Mouse (Mus musculus): ENCODE results near the gene Chrna3. TPM values are rescaled to one million over a fixed set of nuclear protein-coding genes. Genes with fewer than 3 reads are reported as not detected.

Gene Chrna3
- polyA plus RNA-seq, 1 experiment from 2014 or later = 26.8 TPM

GRCm38 (mm10) chr9:54969972-54970637 lies 56.3 kb downstream of the Chrna3 start:
- Histone ChIP-seq H3K36me3 (ENCODE audit: control insufficient read depth, insufficient read depth, low read length) (no peaks in the 10 kb centered on the region), H3K27ac (ENCODE audit: low read depth, low read length) (no peak overlapping the region), H3K9ac (replicated peaks; ENCODE audit: low read depth, low read length) (no peak overlapping the region), H3K4me2 (ENCODE audit: low read depth, low read length) (no peak overlapping the region), H3K9me3 (ENCODE audit: control insufficient read depth, low read length) (no peaks in the 10 kb centered on the region), H3K27me3 (ENCODE audit: control insufficient read depth, insufficient read depth, low read length) (no peaks in the 10 kb centered on the region), H3K4me3 (ENCODE audit: low read depth, low read length) (no peak overlapping the region), H3K4me1 (ENCODE audit: control insufficient read depth, insufficient read depth, low read length) (no peaks in the 10 kb centered on the region)
- ATAC-seq (ENCODE audit: low read depth) = no peak
- 71% methylated on average over 8 of the region's 8 CpGs for WGBS

GRCm38 (mm10) chr9:54963669-54964068 lies 62.7 kb downstream of the Chrna3 start:
- Histone ChIP-seq H3K4me3 (ENCODE audit: low read depth, low read length) (no peak overlapping the region), H3K4me2 (ENCODE audit: low read depth, low read length) (no peak overlapping the region)
- no peak for ATAC-seq (ENCODE audit: low read depth)

GRCm38 (mm10) chr9:54961059-54961458 lies 65.3 kb downstream of the Chrna3 start:
- WGBS = 94% methylated on average over 4 of the region's 4 CpGs
- H3K27ac ChIP-seq (ENCODE audit: low read depth, low read length) = no peak overlapping the region
- H3K36me3 ChIP-seq (ENCODE audit: control insufficient read depth, insufficient read depth, low read length) = peaks cover 31% of the 10 kb centered on the region
- no peak overlapping the region for H3K9ac ChIP-seq (replicated peaks; ENCODE audit: low read depth, low read length)
- H3K4me2 ChIP-seq (ENCODE audit: low read depth, low read length) = no peak overlapping the region
- no peaks in the 10 kb centered on the region for H3K27me3 ChIP-seq (ENCODE audit: control insufficient read depth, insufficient read depth, low read length)
- no peaks in the 10 kb centered on the region for H3K4me1 ChIP-seq (ENCODE audit: control insufficient read depth, insufficient read depth, low read length)
- no peak overlapping the region for H3K4me3 ChIP-seq (ENCODE audit: low read depth, low read length)
- ATAC-seq (ENCODE audit: low read depth) = no peak
- H3K9me3 ChIP-seq (ENCODE audit: control insufficient read depth, low read length) = no peaks in the 10 kb centered on the region

More at GRCm38 (mm10) chr9:54963669-54964068, 62.7 kb downstream of the Chrna3 start:
- Histone ChIP-seq H3K9ac (replicated peaks; ENCODE audit: low read depth, low read length) (no peak overlapping the region), H3K36me3 (ENCODE audit: control insufficient read depth, insufficient read depth, low read length) (peaks cover 11% of the 10 kb centered on the region; the same call in 1 of the 2 replicates), H3K9me3 (ENCODE audit: control insufficient read depth, low read length) (no peaks in the 10 kb centered on the region), H3K27ac (ENCODE audit: low read depth, low read length) (no peak overlapping the region), H3K27me3 (ENCODE audit: control insufficient read depth, insufficient read depth, low read length) (no peaks in the 10 kb centered on the region), H3K4me1 (ENCODE audit: control insufficient read depth, insufficient read depth, low read length) (no peaks in the 10 kb centered on the region)

Other genes starting within 250 kb of the Chrna3 start
- 51.1 and 64.0 TPM in 2 replicates for gene Ireb2, start 162.8 kb downstream of the Chrna3 start, polyA plus RNA-seq (2014; fragmentation: Nextera tagmentation; extraction: Ambion mirVana)
- gene Hykk, start 109.3 kb downstream of the Chrna3 start, polyA plus RNA-seq (2014; fragmentation: Nextera tagmentation; extraction: Ambion mirVana) = 2.3 and 2.8 TPM in 2 replicates
- gene Psma4, start 75.8 kb downstream of the Chrna3 start, polyA plus RNA-seq (2014; fragmentation: Nextera tagmentation; extraction: Ambion mirVana) = 272 and 275 TPM in 2 replicates
- 0.73 and 1.4 TPM in 2 replicates for gene AY074887, start 75.6 kb downstream of the Chrna3 start, polyA plus RNA-seq (2014; fragmentation: Nextera tagmentation; extraction: Ambion mirVana)
- 5.1 TPM in 2 replicates for gene Chrna5, start 45.7 kb downstream of the Chrna3 start, polyA plus RNA-seq (2014; fragmentation: Nextera tagmentation; extraction: Ambion mirVana)
- 1.4 and 1.5 TPM in 2 replicates for gene Chrnb4, start 22.2 kb upstream of the Chrna3 start, polyA plus RNA-seq (2014; fragmentation: Nextera tagmentation; extraction: Ambion mirVana)
- gene Ube2q2, start 122.3 kb upstream of the Chrna3 start, polyA plus RNA-seq (2014; fragmentation: Nextera tagmentation; extraction: Ambion mirVana) = 57.1 and 57.7 TPM in 2 replicates
- 85.6 and 88.4 TPM in 2 replicates for gene Fbxo22, start 182.4 kb upstream of the Chrna3 start, polyA plus RNA-seq (2014; fragmentation: Nextera tagmentation; extraction: Ambion mirVana)

Data from neural tube, embryonic 14.5 days (tissue).